In the genomic region with DNA sequence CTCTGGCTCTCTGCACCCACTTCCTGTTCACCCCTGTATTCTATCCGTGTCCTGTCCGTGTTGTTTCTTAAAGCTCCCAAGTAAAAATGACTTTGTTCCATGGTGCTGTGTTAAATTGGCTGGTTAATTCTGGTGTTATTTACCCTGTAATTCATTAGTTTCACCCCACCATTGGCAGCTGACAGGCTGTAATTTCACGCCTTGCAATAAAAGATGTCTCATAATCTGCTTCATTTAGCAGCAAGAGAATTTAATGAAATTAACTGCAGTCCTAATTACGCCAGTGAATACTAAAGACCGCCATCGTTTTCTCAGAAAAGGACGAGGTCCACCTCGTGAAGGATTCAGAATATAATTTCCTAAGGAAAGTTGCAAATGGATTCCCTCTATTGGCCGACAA, we compare ENCODE assay signal across 28 mouse cellular contexts.
DNase-seq lines count a peak whose midpoint lies in the region; ATAC-seq and TF ChIP-seq lines count a peak whose summit lies in the region.
"Had no signal": no experiment of that assay in that cellular context is flagged by ENCODE, and none has a peak within 500 bp of the region (broad histone marks: within the 10 kb centered on the region; RNA-seq: fewer than 3 reads in every experiment).

No protein-coding gene starts in this region.

- H3K27me3 ChIP-seq in forebrain, embryonic 14.5 days (replicated peaks; ENCODE audit: control insufficient read depth, insufficient read depth, low read length): peaks cover 76% of the 10 kb centered on the region
- peaks cover 88% of the 10 kb centered on the region for H3K27me3 ChIP-seq in forebrain, embryonic 15.5 days
- peaks cover 59% of the 10 kb centered on the region for H3K27me3 ChIP-seq in hindbrain, embryonic 13.5 days
- H3K27me3 ChIP-seq in hindbrain, embryonic 16.5 days (replicated peaks; ENCODE audit: control insufficient read depth, insufficient read depth, low read length): no peaks in the 10 kb centered on the region
- H3K27me3 ChIP-seq in neural tube, embryonic 13.5 days: peaks cover 41% of the 10 kb centered on the region
- H3K27me3 ChIP-seq: CH12.LX; embryonic facial prominence, embryonic 13.5 days; embryonic facial prominence, embryonic 15.5 days; Patski had no signal

- H3K9ac ChIP-seq in forebrain, embryonic 14.5 days (ENCODE audit: low read length): no peak overlapping the region
- no peak overlapping the region for H3K9ac ChIP-seq in forebrain, embryonic 15.5 days (replicated peaks)
- no peak overlapping the region for H3K9ac ChIP-seq in hindbrain, embryonic 13.5 days
- H3K9ac ChIP-seq in hindbrain, embryonic 16.5 days (ENCODE audit: low read depth, low read length): no peak overlapping the region
- H3K9ac ChIP-seq in neural tube, embryonic 13.5 days: no peak overlapping the region
- H3K9ac ChIP-seq: embryonic facial prominence, embryonic 13.5 days; embryonic facial prominence, embryonic 15.5 days; forebrain, embryonic 12.5 days had no signal

- ATAC-seq in forebrain, embryonic 14.5 days: peak; percentile 26; the same call in 1 of the 2 replicates
- ATAC-seq in forebrain, embryonic 15.5 days (replicated peaks): no peak
- no peak for ATAC-seq in hindbrain, embryonic 13.5 days (ENCODE audit: low FRiP score)
- no peak for ATAC-seq in hindbrain, embryonic 16.5 days
- peak; percentile 28; the same call in 1 of the 2 replicates for ATAC-seq in neural tube, embryonic 13.5 days (ENCODE audit: low read depth)
- ATAC-seq: activated CD4-positive, CD25-positive, alpha-beta regulatory T cell, adult 4 months; CD4-positive, CD25-positive, alpha-beta regulatory T cell, adult 4 months; Patski had no signal

- TF ChIP-seq CTCF in brain, embryonic 14.5 days (IDR thresholded peaks at IDR 0.05; ENCODE audit: borderline replicate concordance, extremely low read depth, insufficient read depth, insufficient read length): no peak

- H3K27ac ChIP-seq in forebrain, embryonic 14.5 days (ENCODE audit: low read depth, low read length): no peak overlapping the region
- no peak overlapping the region for H3K27ac ChIP-seq in forebrain, embryonic 15.5 days (replicated peaks)
- H3K27ac ChIP-seq in hindbrain, embryonic 13.5 days: 0 out of 2 replicates have a peak overlapping the region, but pooled peaks have one; percentile 9
- H3K27ac ChIP-seq in hindbrain, embryonic 16.5 days (ENCODE audit: low read depth, low read length): no peak overlapping the region
- peak overlapping the region; percentile 11; the same call in 1 of the 2 replicates for H3K27ac ChIP-seq in neural tube, embryonic 13.5 days (replicated peaks)
- H3K27ac ChIP-seq: embryonic facial prominence, embryonic 13.5 days; embryonic facial prominence, embryonic 15.5 days; forebrain, embryonic 10.5 days; forebrain, embryonic 12.5 days had no signal

- 0 out of 2 replicates have a peak, but pooled peaks cover 8% of the 10 kb centered on the region for H3K36me3 ChIP-seq in forebrain, embryonic 14.5 days (ENCODE audit: control insufficient read depth, insufficient read depth, low read length)
- 0 out of 2 replicates have a peak, but pooled peaks cover 3% of the 10 kb centered on the region for H3K36me3 ChIP-seq in forebrain, embryonic 15.5 days
- peaks cover 20% of the 10 kb centered on the region for H3K36me3 ChIP-seq in hindbrain, embryonic 13.5 days
- H3K36me3 ChIP-seq in hindbrain, embryonic 16.5 days (ENCODE audit: control insufficient read depth, insufficient read depth, low read length): no peaks in the 10 kb centered on the region
- H3K36me3 ChIP-seq in neural tube, embryonic 13.5 days: peaks cover 17% of the 10 kb centered on the region; the same call in 1 of the 2 replicates
- H3K36me3 ChIP-seq: forebrain, embryonic 12.5 days; G1E had no signal

- DNase-seq in forebrain, embryonic 14.5 days (ENCODE audit: low spot score): peak; percentile 64
- no peak for DNase-seq in neural tube, embryonic 10.5 days (ENCODE audit: extremely low spot score, low spot score)
- DNase-seq in brain, embryonic 14.5 days (ENCODE audit: low read depth): peak; percentile 79
- DNase-seq: adrenal gland, adult 8-10 months; adrenal gland, postnatal 14 days; adrenal gland, postnatal 36 days; B cell, adult 2 months; cerebellum, adult 11 months; cerebellum, adult 18-20 months; cerebellum, adult 8-10 months; cerebellum, adult 9-11 months; cerebellum, postnatal 14 days; cerebellum, postnatal 36 days; embryo, embryonic 11 days had no signal

- H3K4me3 ChIP-seq in forebrain, embryonic 14.5 days (ENCODE audit: low read depth, low read length): no peak overlapping the region
- H3K4me3 ChIP-seq in forebrain, embryonic 15.5 days: no peak overlapping the region
- H3K4me3 ChIP-seq in hindbrain, embryonic 13.5 days: no peak overlapping the region
- no peak overlapping the region for H3K4me3 ChIP-seq in hindbrain, embryonic 16.5 days (ENCODE audit: low read length)
- H3K4me3 ChIP-seq in neural tube, embryonic 13.5 days: no peak overlapping the region
- H3K4me3 ChIP-seq: embryonic facial prominence, embryonic 13.5 days; embryonic facial prominence, embryonic 15.5 days; erythroblast, embryonic 14.5 days; forebrain, embryonic 10.5 days; forebrain, embryonic 12.5 days had no signal

- no peaks in the 10 kb centered on the region for H3K9me3 ChIP-seq in forebrain, embryonic 14.5 days (replicated peaks; ENCODE audit: control insufficient read depth, low read length)
- no peaks in the 10 kb centered on the region for H3K9me3 ChIP-seq in forebrain, embryonic 15.5 days
- H3K9me3 ChIP-seq in hindbrain, embryonic 13.5 days: no peaks in the 10 kb centered on the region
- H3K9me3 ChIP-seq in hindbrain, embryonic 16.5 days (ENCODE audit: control insufficient read depth, low read length): no peaks in the 10 kb centered on the region
- H3K9me3 ChIP-seq in neural tube, embryonic 13.5 days: no peaks in the 10 kb centered on the region
- H3K9me3 ChIP-seq: embryonic facial prominence, embryonic 13.5 days; embryonic facial prominence, embryonic 15.5 days; forebrain, embryonic 10.5 days; forebrain, embryonic 12.5 days had no signal

- no peak overlapping the region for H3K4me2 ChIP-seq in forebrain, embryonic 14.5 days (ENCODE audit: low read length)
- no peak overlapping the region for H3K4me2 ChIP-seq in forebrain, embryonic 15.5 days (replicated peaks)
- no peak overlapping the region for H3K4me2 ChIP-seq in hindbrain, embryonic 13.5 days
- H3K4me2 ChIP-seq in hindbrain, embryonic 16.5 days (ENCODE audit: low read length): no peak overlapping the region
- no peak overlapping the region for H3K4me2 ChIP-seq in neural tube, embryonic 13.5 days
- H3K4me2 ChIP-seq: embryonic facial prominence, embryonic 13.5 days; embryonic facial prominence, embryonic 15.5 days; forebrain, embryonic 12.5 days had no signal

- peaks cover 15% of the 10 kb centered on the region for H3K4me1 ChIP-seq in forebrain, embryonic 14.5 days (ENCODE audit: control insufficient read depth, insufficient read depth, low read length)
- H3K4me1 ChIP-seq in forebrain, embryonic 15.5 days: peaks cover 26% of the 10 kb centered on the region
- H3K4me1 ChIP-seq in hindbrain, embryonic 13.5 days (replicated peaks): peaks cover 62% of the 10 kb centered on the region
- peaks cover 16% of the 10 kb centered on the region for H3K4me1 ChIP-seq in hindbrain, embryonic 16.5 days (ENCODE audit: control insufficient read depth, insufficient read depth, low read depth, low read length)
- peaks cover 60% of the 10 kb centered on the region for H3K4me1 ChIP-seq in neural tube, embryonic 13.5 days (replicated peaks)

- TF ChIP-seq POLR2A in brain, embryonic 14.5 days (IDR thresholded peaks at IDR 0.05; ENCODE audit: borderline replicate concordance, extremely low read depth, insufficient read depth, insufficient read length, poor library complexity, severe bottlenecking): no peak

- WGBS in forebrain, embryonic 14.5 days: 18% methylated on average over 9 of the region's 9 CpGs
- 21% methylated on average over 9 of the region's 9 CpGs for WGBS in forebrain, embryonic 15.5 days
- WGBS in hindbrain, embryonic 13.5 days: 46% methylated on average over 9 of the region's 9 CpGs
- WGBS in hindbrain, embryonic 16.5 days: 37% methylated on average over 9 of the region's 9 CpGs
- 41% methylated on average over 9 of the region's 9 CpGs for whole genome bisulfite sequencing in neural tube, embryonic 13.5 days

Comparison
In these comparisons a context has a peak if more than half of its experiments do, and no peak if none do; other contexts are left out.
1. ATAC-seq: peak in forebrain, embryonic 14.5 days (single experiment) and neural tube, embryonic 13.5 days (single experiment); none in forebrain, embryonic 15.5 days (single experiment), hindbrain, embryonic 13.5 days (single experiment) and hindbrain, embryonic 16.5 days (single experiment).
2. H3K27ac ChIP-seq: peak in hindbrain, embryonic 13.5 days (single experiment) and neural tube, embryonic 13.5 days (single experiment); none in forebrain, embryonic 14.5 days (single experiment), forebrain, embryonic 15.5 days (single experiment) and hindbrain, embryonic 16.5 days (single experiment).